Mouse (Mus musculus): ENCODE results near the gene Cdkl4. TPM values are rescaled to one million over a fixed set of nuclear protein-coding genes. Genes with fewer than 3 reads are reported as not detected.

The Cdkl4 gene
- total and polyA plus RNA-seq, 2 experiments from 2014 or later = 0.05 TPM; not detected in 1

DNA sequence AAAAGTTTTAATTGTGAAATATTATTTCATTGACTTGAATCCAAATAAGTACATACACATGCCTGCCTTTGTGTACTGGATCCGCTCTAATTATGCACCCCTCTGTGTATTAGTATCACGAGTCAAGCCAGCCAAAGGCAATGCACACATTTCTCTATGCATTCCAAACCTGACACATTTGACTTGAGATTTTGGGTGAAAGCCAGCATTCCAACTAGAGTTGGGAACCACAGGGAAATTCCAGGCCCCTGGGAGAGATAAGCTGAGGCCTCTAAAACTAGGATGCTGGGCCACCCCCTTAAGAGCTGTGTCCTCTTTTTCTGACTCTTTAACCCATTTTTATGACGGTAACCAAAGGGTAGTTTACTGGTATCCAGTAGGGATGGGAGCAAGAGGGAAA lies 88.7 kb downstream of the Cdkl4 start:
- H3K36me3 ChIP-seq (replicated peaks; ENCODE audit: control insufficient read depth, insufficient read depth, low read length) = no peaks in the 10 kb centered on the region
- no peaks in the 10 kb centered on the region for H3K9me3 ChIP-seq (replicated peaks; ENCODE audit: control insufficient read depth, low read length)
- H3K27ac ChIP-seq (ENCODE audit: low read depth) = no peak overlapping the region
- 24% methylated on average over 3 of the region's 3 CpGs for WGBS
- no peaks in the 10 kb centered on the region for H3K27me3 ChIP-seq (ENCODE audit: control insufficient read depth, insufficient read depth, low read length)
- DNase-seq (ENCODE audit: low spot score) = no peak
- peaks cover 6% of the 10 kb centered on the region; the same call in 1 of the 2 replicates for H3K4me1 ChIP-seq (ENCODE audit: control insufficient read depth, insufficient read depth)
- no peak for TF ChIP-seq EP300 (IDR thresholded peaks at IDR 0.05; ENCODE audit: low read depth)
- no peak for TF ChIP-seq CTCF (IDR thresholded peaks at IDR 0.05; ENCODE audit: low read depth)
- no peak overlapping the region for H3K4me3 ChIP-seq (ENCODE audit: low read depth, low read length)
- no peak overlapping the region for H3K4me2 ChIP-seq (ENCODE audit: low read depth, low read length)
- ATAC-seq (ENCODE audit: insufficient read depth, low read depth) = no peak
- no peak overlapping the region for H3K9ac ChIP-seq (replicated peaks; ENCODE audit: low read depth, low read length)

GRCm38 (mm10) chr17:80485160-80485559 lies 92.5 kb downstream of the Cdkl4 start:
- Histone ChIP-seq H3K27me3 (ENCODE audit: control insufficient read depth, insufficient read depth, low read length) (no peaks in the 10 kb centered on the region), H3K9me3 (replicated peaks; ENCODE audit: control insufficient read depth, low read length) (no peaks in the 10 kb centered on the region), H3K4me3 (ENCODE audit: low read depth, low read length) (no peak overlapping the region), H3K4me2 (ENCODE audit: low read depth, low read length) (no peak overlapping the region), H3K9ac (replicated peaks; ENCODE audit: low read depth, low read length) (no peak overlapping the region), H3K27ac (ENCODE audit: low read depth) (no peak overlapping the region), H3K36me3 (replicated peaks; ENCODE audit: control insufficient read depth, insufficient read depth, low read length) (no peaks in the 10 kb centered on the region), H3K4me1 (ENCODE audit: control insufficient read depth, insufficient read depth) (peaks cover 18% of the 10 kb centered on the region)
- 83% methylated on average over 5 of the region's 5 CpGs for WGBS
- TF ChIP-seq CTCF (IDR thresholded peaks at IDR 0.05; ENCODE audit: low read depth) = no peak
- TF ChIP-seq EP300 (IDR thresholded peaks at IDR 0.05; ENCODE audit: low read depth) = no peak
- no peak for DNase-seq (ENCODE audit: low spot score)
- no peak for ATAC-seq (ENCODE audit: insufficient read depth, low read depth)

- TF ChIP-seq EP300 (IDR thresholded peaks at IDR 0.05; ENCODE audit: low read depth) (no peak), CTCF (IDR thresholded peaks at IDR 0.05; ENCODE audit: low read depth) (no peak)
These were observed 96.8 kb downstream of the Cdkl4 start for GRCm38 (mm10) chr17:80480855-80481224.

GRCm38 (mm10) chr17:80480031-80480854 lies 97.4 kb downstream of the Cdkl4 start, which contains the start of gene Sos1:
Sos1 (minus strand) TSS chr17:80480453.
- Histone ChIP-seq H3K9me3 (replicated peaks; ENCODE audit: control insufficient read depth, low read length) (no peaks in the 10 kb centered on the region), H3K27ac (ENCODE audit: low read depth) (peak within 1 kb of the TSS; percentile 94), H3K4me1 (ENCODE audit: control insufficient read depth, insufficient read depth) (peaks cover 19% of the 10 kb centered on the region), H3K36me3 (replicated peaks; ENCODE audit: control insufficient read depth, insufficient read depth, low read length) (no peaks in the 10 kb centered on the region), H3K4me3 (ENCODE audit: low read depth, low read length) (peak within 1 kb of the TSS; percentile 83), H3K9ac (replicated peaks; ENCODE audit: low read depth, low read length) (peak within 1 kb of the TSS; percentile 92), H3K4me2 (ENCODE audit: low read depth, low read length) (peak within 1 kb of the TSS; percentile 67), H3K27me3 (ENCODE audit: control insufficient read depth, insufficient read depth, low read length) (no peaks in the 10 kb centered on the region)
- under 1% methylated on average over 55 of the region's 90 CpGs for WGBS
- ATAC-seq (ENCODE audit: insufficient read depth, low read depth) (peak; percentile 79), DNase-seq (ENCODE audit: low spot score) (peak; percentile 87)
- TF ChIP-seq EP300 (IDR thresholded peaks at IDR 0.05; ENCODE audit: low read depth) (no peak), CTCF (IDR thresholded peaks at IDR 0.05; ENCODE audit: low read depth) (no peak)

More at GRCm38 (mm10) chr17:80480855-80481224, 96.8 kb downstream of the Cdkl4 start:
- Histone ChIP-seq H3K36me3 (replicated peaks; ENCODE audit: control insufficient read depth, insufficient read depth, low read length) (no peaks in the 10 kb centered on the region), H3K4me2 (ENCODE audit: low read depth, low read length) (peak overlapping the region; percentile 67), H3K9me3 (replicated peaks; ENCODE audit: control insufficient read depth, low read length) (no peaks in the 10 kb centered on the region), H3K4me3 (ENCODE audit: low read depth, low read length) (peak overlapping the region; percentile 83), H3K4me1 (ENCODE audit: control insufficient read depth, insufficient read depth) (peaks cover 19% of the 10 kb centered on the region), H3K9ac (replicated peaks; ENCODE audit: low read depth, low read length) (peak overlapping the region; percentile 92), H3K27ac (ENCODE audit: low read depth) (peak overlapping the region; percentile 94; the same call in 1 of the 2 replicates), H3K27me3 (ENCODE audit: control insufficient read depth, insufficient read depth, low read length) (no peaks in the 10 kb centered on the region)
- 49% methylated on average over 7 of the region's 7 CpGs for WGBS
- ATAC-seq (ENCODE audit: insufficient read depth, low read depth) (no peak), DNase-seq (ENCODE audit: low spot score) (no peak)

DNA sequence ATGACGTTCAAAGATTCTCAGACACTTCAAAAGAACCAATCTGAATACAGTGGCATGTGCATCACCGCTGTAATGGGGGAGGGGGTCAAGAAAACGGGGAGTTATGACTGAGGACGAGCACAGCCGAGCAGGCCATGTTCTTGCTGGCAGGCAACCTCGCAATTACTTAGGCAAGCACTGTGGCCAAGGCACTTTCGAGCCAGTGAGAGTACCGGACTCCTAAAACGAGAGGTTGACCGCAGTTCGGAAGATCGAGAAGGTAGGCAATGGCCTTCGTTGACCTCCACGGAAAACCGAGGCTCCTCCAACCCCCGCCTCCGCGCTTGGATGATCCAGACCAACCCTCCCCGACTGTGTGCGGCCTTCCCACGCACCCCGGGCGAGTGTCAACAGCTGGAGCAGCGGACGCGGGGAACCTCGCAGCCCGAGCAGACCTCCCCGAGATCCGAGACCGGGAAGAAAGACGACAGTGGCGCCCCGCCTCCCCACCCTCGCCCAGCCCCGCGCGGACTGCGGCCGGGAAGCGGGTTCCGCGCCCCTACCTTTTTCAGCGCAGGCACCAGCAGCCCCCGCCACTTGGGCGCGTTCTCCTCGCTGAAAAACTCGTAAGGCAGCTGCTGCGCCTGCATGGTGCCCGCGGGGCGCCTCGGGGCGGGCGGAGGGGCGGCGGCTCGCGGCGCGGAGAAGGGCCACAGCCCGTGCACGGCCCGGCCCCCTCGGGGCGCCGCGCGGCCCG lies 98.2 kb downstream of the Cdkl4 start:
- peak overlapping the region; percentile 94 for H3K27ac ChIP-seq (ENCODE audit: low read depth)
- DNase-seq (ENCODE audit: low spot score) (no peak), ATAC-seq (ENCODE audit: insufficient read depth, low read depth) (peak; percentile 25)
- H3K4me3 ChIP-seq (ENCODE audit: low read depth, low read length) = peak overlapping the region; percentile 83
- peak overlapping the region; percentile 67 for H3K4me2 ChIP-seq (ENCODE audit: low read depth, low read length)
- no peaks in the 10 kb centered on the region for H3K9me3 ChIP-seq (replicated peaks; ENCODE audit: control insufficient read depth, low read length)
- no peak for TF ChIP-seq EP300 (IDR thresholded peaks at IDR 0.05; ENCODE audit: low read depth)
- TF ChIP-seq CTCF (IDR thresholded peaks at IDR 0.05; ENCODE audit: low read depth) = no peak
- WGBS = under 1% methylated on average over 51 of the region's 71 CpGs
- H3K27me3 ChIP-seq (ENCODE audit: control insufficient read depth, insufficient read depth, low read length) = no peaks in the 10 kb centered on the region
- peaks cover 19% of the 10 kb centered on the region for H3K4me1 ChIP-seq (ENCODE audit: control insufficient read depth, insufficient read depth)
- H3K9ac ChIP-seq (replicated peaks; ENCODE audit: low read depth, low read length) = peak overlapping the region; percentile 92
- peaks cover 5% of the 10 kb centered on the region; the same call in 1 of the 2 replicates for H3K36me3 ChIP-seq (replicated peaks; ENCODE audit: control insufficient read depth, insufficient read depth, low read length)
